Mouse (Mus musculus): Measurements from ENCODE around the gene Mark1.

DNA sequence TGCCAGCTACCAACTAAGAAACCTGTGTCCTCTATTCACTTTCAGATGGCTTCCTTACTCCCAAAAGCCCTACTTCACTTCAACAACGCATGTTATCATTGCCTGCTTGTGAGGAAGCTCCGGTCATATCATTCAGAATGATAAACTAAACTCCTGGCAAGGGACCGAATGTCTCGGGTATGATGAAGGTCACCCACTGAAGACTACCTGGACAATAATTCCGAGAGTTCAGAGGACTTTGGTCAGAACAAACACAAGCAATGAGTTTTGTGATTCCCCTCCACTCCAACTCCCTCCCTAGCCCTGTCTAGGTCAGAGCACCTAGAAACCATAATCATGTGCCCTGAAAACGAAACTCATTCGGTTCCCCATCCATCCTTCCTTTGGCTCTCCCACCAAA, 117.5 kb downstream of the Mark1 start:
- TF ChIP-seq CTCF (IDR thresholded peaks at IDR 0.05; ENCODE audit: extremely low read depth, insufficient read depth, low read length) (no peak), POLR2A (IDR thresholded peaks at IDR 0.05; ENCODE audit: extremely low read depth, insufficient read depth, low read length) (no peak)
